Mouse (Mus musculus) limb, embryonic 14.5 days (tissue): ENCODE measurements around the gene Cdc37l1. TPM values are rescaled to one million over a fixed set of nuclear protein-coding genes. Genes with fewer than 3 reads are reported as not detected.

Experiments
- ATAC-seq: fragments of 200-750 bp; cut with Nextera tagmentation; 2 replicates; pipeline ENCODE4 v1.8.0; 2017; ENCODE audit warnings: low read depth, moderate number of reproducible peaks, moderate TSS enrichment; ENCODE audit not compliant: low FRiP score
- DNase-seq: peaks from one replicate; pipeline ENCODE4 v3.0.0-alpha.2; 2015; ENCODE audit warnings: low spot score
- H3K27ac ChIP-seq: fragments of 300-500 bp; sonication (generic); replicated peaks from 2 replicates; pipeline ENCODE4 v1.5.1; 2014; ENCODE audit warnings: low read depth, mild to moderate bottlenecking, low read length, moderate library complexity, mixed read lengths
- H3K27me3 ChIP-seq: fragments of 300-500 bp; sonication (generic); 2 replicates; pipeline ENCODE4 v1.6.1; 2014; ENCODE audit warnings: low read length, mixed read lengths; ENCODE audit not compliant: control insufficient read depth, insufficient read depth
- H3K36me3 ChIP-seq: fragments of 300-500 bp; sonication (generic); 2 replicates; pipeline ENCODE4 v1.6.1; 2014; ENCODE audit warnings: mild to moderate bottlenecking, low read length, moderate library complexity, mixed read lengths; ENCODE audit not compliant: control insufficient read depth, insufficient read depth
- H3K4me1 ChIP-seq: fragments of 300-500 bp; sonication (generic); 2 replicates; pipeline ENCODE4 v1.6.1; 2014; ENCODE audit warnings: antibody characterized with exemption, low read length, mixed read lengths; ENCODE audit not compliant: control insufficient read depth, insufficient read depth
- H3K4me2 ChIP-seq: fragments of 300-500 bp; sonication (generic); replicated peaks from 2 replicates; pipeline ENCODE4 v1.6.1; 2014; ENCODE audit warnings: low read depth, mild to moderate bottlenecking, low read length, moderate library complexity; ENCODE audit not compliant: severe bottlenecking
- H3K4me3 ChIP-seq: fragments of 300-500 bp; sonication (generic); replicated peaks from 2 replicates; pipeline ENCODE4 v1.5.1; 2014; ENCODE audit warnings: low read length
- H3K9ac ChIP-seq: fragments of 300-500 bp; sonication (generic); 2 replicates; pipeline ENCODE4 v1.6.1; 2014; ENCODE audit warnings: mild to moderate bottlenecking, low read depth, low read length, moderate library complexity; ENCODE audit not compliant: severe bottlenecking
- H3K9me3 ChIP-seq: fragments of 300-500 bp; sonication (generic); 2 replicates; pipeline ENCODE4 v1.6.1; 2016; ENCODE audit warnings: low read length; ENCODE audit not compliant: control insufficient read depth
- POLR2A ChIP-seq: fragments of 200-500 bp; IDR thresholded peaks from 2 replicates; pipeline ENCODE4 v1.8.0; 2012; ENCODE audit warnings: inconsistent platforms, mild to moderate bottlenecking, moderate library complexity, borderline replicate concordance; ENCODE audit not compliant: insufficient read depth, insufficient read length; ENCODE audit errors: extremely low read depth
- WGBS: fragments of 180-500 bp; shearing (Covaris S2); extraction: QIAGEN DNeasy Blood & Tissue Kit; methylation state at CpG from one replicate; pipeline ENCODE4 v1.1.7; 2014; 5-methylcytosine and 5-hydroxymethylcytosine counted together
- polyA plus RNA-seq, 2 experiments: library from polyadenylated mRNA; depleted of rRNA in 1 of 2; stranded (reverse) in 1 of 2; unstranded in 1 of 2; fragments of >200 nt; fragmentation: Nextera tagmentation in 1 of 2; extraction: Ambion mirVana in 1 of 2; gene quantifications; 2 replicates each; pipeline versions ENCODE4 v1.2.1 to v1.2.3; 2012 to 2014

Gene Cdc37l1
- polyA plus RNA-seq, 2 experiments = 35.8 to 39.6 TPM

DNA sequence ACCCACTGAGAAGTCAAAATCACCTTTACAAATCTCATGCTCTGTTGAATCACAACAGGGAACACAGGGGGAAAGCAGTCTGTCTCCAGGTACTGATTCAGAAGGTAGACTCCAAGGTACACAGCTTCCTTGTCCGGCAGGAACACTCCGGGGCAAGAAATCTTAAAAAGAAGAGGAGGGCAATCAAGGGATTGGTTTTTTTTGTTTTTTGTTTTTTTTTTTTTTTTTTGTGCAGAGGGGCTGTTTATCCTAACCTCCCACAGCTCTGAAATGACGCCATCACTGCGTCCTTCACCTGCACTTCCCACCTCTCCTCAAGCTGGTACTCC, 26.7 kb upstream of the Cdc37l1 start:
- peak overlapping the region; percentile 95 for H3K4me2 ChIP-seq
- no peak for TF ChIP-seq POLR2A
- H3K9ac ChIP-seq = peak overlapping the region; percentile 80
- peaks cover 5% of the 10 kb centered on the region for H3K4me1 ChIP-seq
- no peaks in the 10 kb centered on the region for H3K36me3 ChIP-seq
- peak overlapping the region; percentile 80 for H3K4me3 ChIP-seq
- H3K9me3 ChIP-seq = no peaks in the 10 kb centered on the region
- DNase-seq (no peak), ATAC-seq (no peak)
- no peak overlapping the region for H3K27ac ChIP-seq
- 3% methylated on average over 4 of the region's 4 CpGs for WGBS
- no peaks in the 10 kb centered on the region for H3K27me3 ChIP-seq

GRCm38 (mm10) chr19:28963842-28964551, 26.2 kb upstream of the Cdc37l1 start, which contains the start of gene Plpp6:
Gene Plpp6, plus strand, starts transcription at chr19:28963953.
- Histone ChIP-seq H3K27ac (no peak within 1 kb of the TSS), H3K4me1 (peaks cover 5% of the 10 kb centered on the region), H3K36me3 (no peaks in the 10 kb centered on the region), H3K9me3 (no peaks in the 10 kb centered on the region), H3K4me3 (peak within 1 kb of the TSS; percentile 80), H3K27me3 (no peaks in the 10 kb centered on the region), H3K4me2 (peak within 1 kb of the TSS; percentile 95), H3K9ac (peak within 1 kb of the TSS; percentile 80)
- WGBS = under 1% methylated on average over 39 of the region's 73 CpGs
- ATAC-seq = peak; percentile 83
- peak; percentile 71 for DNase-seq
- 0 out of 2 replicates have a peak, but pooled peaks have one; percentile 47 for TF ChIP-seq POLR2A

DNA sequence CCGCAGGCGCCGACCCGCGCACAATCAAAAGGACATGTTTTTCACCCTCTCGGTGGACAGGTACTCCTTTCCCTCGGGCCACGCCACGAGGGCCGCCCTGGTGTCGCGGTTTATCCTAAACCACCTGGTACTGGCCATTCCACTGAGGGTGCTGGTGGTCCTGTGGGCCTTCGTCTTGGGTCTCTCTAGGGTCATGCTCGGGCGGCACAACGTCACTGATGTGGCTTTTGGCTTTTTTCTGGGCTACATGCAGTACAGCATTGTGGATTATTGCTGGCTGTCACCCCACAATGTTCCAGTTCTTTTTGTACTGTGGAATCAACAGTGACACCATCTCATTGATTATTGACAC, 25.6 kb upstream of the Cdc37l1 start:
- Histone ChIP-seq H3K4me3 (peak overlapping the region; percentile 80), H3K4me1 (peaks cover 5% of the 10 kb centered on the region), H3K4me2 (peak overlapping the region; percentile 95), H3K27me3 (no peaks in the 10 kb centered on the region), H3K9me3 (no peaks in the 10 kb centered on the region), H3K9ac (peak overlapping the region; percentile 80), H3K36me3 (no peaks in the 10 kb centered on the region), H3K27ac (no peak overlapping the region)
- WGBS = 4% methylated on average over 16 of the region's 16 CpGs
- TF ChIP-seq POLR2A = no peak
- DNase-seq = no peak
- ATAC-seq = no peak

DNA sequence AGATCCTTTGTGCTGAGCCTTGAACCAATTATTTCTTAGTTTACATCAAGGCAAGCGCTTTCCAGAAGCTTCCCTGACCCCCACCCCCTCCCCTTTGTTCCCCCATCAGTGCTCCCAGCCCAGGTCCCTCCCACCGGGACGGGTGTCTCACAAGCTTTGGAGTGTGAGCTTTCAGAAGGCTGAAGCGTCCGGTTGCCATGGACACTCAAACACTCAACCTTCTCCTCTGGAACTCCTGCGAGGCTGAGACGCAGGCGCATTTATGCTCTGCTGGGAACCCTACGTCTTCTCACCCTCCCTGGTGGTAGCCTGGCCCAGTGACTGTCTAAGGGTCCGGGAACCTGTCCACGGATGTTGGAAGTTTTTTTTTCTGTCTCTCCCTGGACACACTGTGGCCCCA, 22.5 kb upstream of the Cdc37l1 start, which contains the start of gene 4430402I18Rik:
Gene 4430402I18Rik (minus strand): TSS at position 149 of the 400 bp plus-strand sequence.
- Histone ChIP-seq H3K36me3 (no peaks in the 10 kb centered on the region), H3K4me2 (no peak within 1 kb of the TSS), H3K27me3 (no peaks in the 10 kb centered on the region), H3K9ac (no peak within 1 kb of the TSS), H3K9me3 (no peaks in the 10 kb centered on the region), H3K27ac (no peak within 1 kb of the TSS), H3K4me3 (no peak within 1 kb of the TSS), H3K4me1 (peaks cover 5% of the 10 kb centered on the region)
- 9% methylated on average over 11 of the region's 11 CpGs for WGBS
- no peak for TF ChIP-seq POLR2A
- ATAC-seq = no peak
- DNase-seq = no peak

DNA sequence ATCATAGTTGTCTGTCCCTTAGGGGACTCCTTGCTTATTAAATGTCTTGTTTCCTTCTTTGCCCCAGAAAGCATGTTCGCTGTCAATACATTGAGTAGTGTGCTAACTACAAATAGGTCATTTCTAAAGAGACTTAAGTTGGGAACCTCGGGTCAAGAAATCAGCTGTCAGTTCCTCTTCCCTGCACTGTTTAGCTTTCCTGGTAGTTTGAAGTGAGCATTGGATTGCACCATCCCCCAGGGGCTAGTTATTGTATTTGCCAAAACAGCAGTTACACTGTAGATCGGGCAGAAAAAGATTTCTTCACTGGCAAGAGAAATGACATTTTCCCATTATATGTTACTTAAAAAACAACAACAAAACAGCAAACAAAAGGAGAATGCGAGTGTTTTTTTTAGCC, 22.0 kb upstream of the Cdc37l1 start:
- no peaks in the 10 kb centered on the region for H3K36me3 ChIP-seq
- DNase-seq (no peak), ATAC-seq (no peak)
- no peak overlapping the region for H3K9ac ChIP-seq
- no peak overlapping the region for H3K4me2 ChIP-seq
- no peaks in the 10 kb centered on the region for H3K27me3 ChIP-seq
- H3K4me1 ChIP-seq = peaks cover 5% of the 10 kb centered on the region
- no peak overlapping the region for H3K4me3 ChIP-seq
- no peak for TF ChIP-seq POLR2A
- H3K27ac ChIP-seq = no peak overlapping the region
- H3K9me3 ChIP-seq = no peaks in the 10 kb centered on the region
- 63% methylated on average over 4 of the region's 4 CpGs for WGBS

DNA sequence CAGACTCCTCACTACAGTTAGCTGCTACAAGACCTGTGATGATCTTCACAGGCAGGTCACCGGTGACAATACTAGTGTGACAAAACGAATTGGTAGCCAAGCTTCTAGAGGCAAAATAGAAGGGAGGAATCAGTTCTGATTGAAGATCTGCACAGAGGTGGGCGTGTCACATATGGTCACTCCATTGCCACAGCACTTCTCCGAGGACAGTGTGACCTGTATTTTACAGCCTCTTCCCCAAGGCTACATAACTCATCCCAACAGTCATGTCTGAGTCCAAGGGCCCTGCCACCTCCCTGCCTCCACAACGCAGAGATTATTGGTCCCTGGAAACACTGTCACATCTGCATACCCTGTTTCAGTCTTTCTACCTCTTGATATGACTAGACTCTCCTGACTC, 20.9 kb upstream of the Cdc37l1 start:
- no peak overlapping the region for H3K9ac ChIP-seq
- 84% methylated on average over 5 of the region's 5 CpGs for WGBS
- TF ChIP-seq POLR2A = no peak
- no peaks in the 10 kb centered on the region for H3K9me3 ChIP-seq
- no peaks in the 10 kb centered on the region for H3K27me3 ChIP-seq
- H3K4me2 ChIP-seq = no peak overlapping the region
- H3K36me3 ChIP-seq = no peaks in the 10 kb centered on the region
- H3K4me3 ChIP-seq = no peak overlapping the region
- DNase-seq (no peak), ATAC-seq (no peak)
- H3K4me1 ChIP-seq = peaks cover 5% of the 10 kb centered on the region
- H3K27ac ChIP-seq = no peak overlapping the region
